25 mouse cellular contexts compared by ENCODE assay signal in genomic region chr6:21848808-21849207, GRCm38 (mm10). TPM values are rescaled to one million over a fixed set of nuclear protein-coding genes. Genes with fewer than 3 reads are reported as not detected.
DNase-seq lines count a peak whose midpoint lies in the region; ATAC-seq and TF ChIP-seq lines count a peak whose summit lies in the region.
"Had no signal": no experiment of that assay in that cellular context is flagged by ENCODE, and none has a peak within 500 bp of the region (broad histone marks: within the 10 kb centered on the region; RNA-seq: fewer than 3 reads in every experiment).

No protein-coding gene starts in this region.

- peaks cover 18% of the 10 kb centered on the region for H3K4me1 ChIP-seq in forebrain, embryonic 12.5 days
- H3K4me1 ChIP-seq in forebrain, embryonic 16.5 days (replicated peaks; ENCODE audit: control insufficient read depth, insufficient read depth, low read length) = peaks cover 11% of the 10 kb centered on the region
- peaks cover 8% of the 10 kb centered on the region for H3K4me1 ChIP-seq in liver, adult 2 months (ENCODE audit: control insufficient read depth, insufficient read depth, low read length)
- H3K4me1 ChIP-seq in midbrain, embryonic 11.5 days (ENCODE audit: control insufficient read depth, insufficient read depth, low read length) = peaks cover 6% of the 10 kb centered on the region
- peaks cover 9% of the 10 kb centered on the region; the same call in 1 of the 2 replicates for H3K4me1 ChIP-seq in midbrain, embryonic 14.5 days (ENCODE audit: control insufficient read depth, insufficient read depth, low read length)

- DNase-seq in liver, adult 2 months (ENCODE audit: extremely low read depth, low read depth, low spot score) = no peak
- no peak for DNase-seq in liver
- peak; percentile 73 for DNase-seq in midbrain, embryonic 11.5 days (ENCODE audit: low spot score, missing footprints)
- no peak for DNase-seq in midbrain, embryonic 14.5 days
- peak; percentile 50 for DNase-seq in testis, postnatal 14 days (ENCODE audit: low spot score)
- DNase-seq in testis, postnatal 10 days (ENCODE audit: low spot score) = no peak
- DNase-seq: adrenal gland, adult 8-10 months; adrenal gland, postnatal 14 days; adrenal gland, postnatal 36 days; B cell, adult 2 months; cerebellum, adult 11-12 months; cerebellum, adult 2 months; cerebellum, adult 9-10 months; cerebellum, postnatal 10 days; cerebellum, postnatal 25 days had no signal

- WGBS in forebrain, embryonic 12.5 days = 94% methylated on average over 4 of the region's 4 CpGs
- 87% methylated on average over 4 of the region's 4 CpGs for WGBS in forebrain, embryonic 16.5 days
- 72% methylated on average over 4 of the region's 4 CpGs for WGBS in liver, adult 2 months
- WGBS in midbrain, embryonic 11.5 days = 91% methylated on average over 4 of the region's 4 CpGs
- 93% methylated on average over 4 of the region's 4 CpGs for WGBS in midbrain, embryonic 14.5 days

- TF ChIP-seq POLR2A in liver, adult 2 months (IDR thresholded peaks at IDR 0.05; ENCODE audit: extremely low read depth, insufficient read depth, low read length) = no peak

- no peak overlapping the region for H3K4me2 ChIP-seq in forebrain, embryonic 12.5 days
- H3K4me2 ChIP-seq in forebrain, embryonic 16.5 days (ENCODE audit: low read length) = no peak overlapping the region
- H3K4me2 ChIP-seq in midbrain, embryonic 11.5 days = no peak overlapping the region
- H3K4me2 ChIP-seq in midbrain, embryonic 14.5 days (ENCODE audit: low read length) = no peak overlapping the region
- H3K4me2 ChIP-seq: embryonic facial prominence, embryonic 12.5 days had no signal

- H3K9ac ChIP-seq in forebrain, embryonic 12.5 days = peak overlapping the region; percentile 4; the same call in 1 of the 2 replicates
- no peak overlapping the region for H3K9ac ChIP-seq in forebrain, embryonic 16.5 days (replicated peaks; ENCODE audit: low read depth, low read length)
- H3K9ac ChIP-seq in liver, adult 2 months (ENCODE audit: low read depth, low read length) = no peak overlapping the region
- H3K9ac ChIP-seq in midbrain, embryonic 11.5 days (ENCODE audit: low read length) = no peak overlapping the region
- H3K9ac ChIP-seq in midbrain, embryonic 14.5 days (replicated peaks; ENCODE audit: low read length) = no peak overlapping the region
- H3K9ac ChIP-seq: embryonic facial prominence, embryonic 12.5 days had no signal

- H3K36me3 ChIP-seq in forebrain, embryonic 12.5 days (replicated peaks) = peaks cover 9% of the 10 kb centered on the region
- H3K36me3 ChIP-seq in forebrain, embryonic 16.5 days (ENCODE audit: control insufficient read depth, insufficient read depth) = 0 out of 2 replicates have a peak, but pooled peaks cover 2% of the 10 kb centered on the region
- peaks cover 22% of the 10 kb centered on the region for H3K36me3 ChIP-seq in liver, adult 2 months (ENCODE audit: control insufficient read depth, insufficient read depth, low read length)
- H3K36me3 ChIP-seq in midbrain, embryonic 11.5 days (ENCODE audit: control insufficient read depth, insufficient read depth, low read length) = no peaks in the 10 kb centered on the region
- no peaks in the 10 kb centered on the region for H3K36me3 ChIP-seq in midbrain, embryonic 14.5 days (ENCODE audit: control insufficient read depth, insufficient read depth, low read length)
- H3K36me3 ChIP-seq: embryonic facial prominence, embryonic 12.5 days had no signal

- H3K27ac ChIP-seq in forebrain, embryonic 12.5 days = no peak overlapping the region
- H3K27ac ChIP-seq in forebrain, embryonic 16.5 days (ENCODE audit: low read length) = no peak overlapping the region
- peak overlapping the region; percentile 31; the same call in 1 of the 2 replicates for H3K27ac ChIP-seq in liver, adult 2 months (replicated peaks; ENCODE audit: insufficient read depth, low read depth, low read length)
- no peak overlapping the region for H3K27ac ChIP-seq in midbrain, embryonic 11.5 days (ENCODE audit: low read depth, low read length)
- H3K27ac ChIP-seq in midbrain, embryonic 14.5 days (replicated peaks; ENCODE audit: low read depth, low read length) = no peak overlapping the region
- H3K27ac ChIP-seq: embryonic facial prominence, embryonic 10.5 days; embryonic facial prominence, embryonic 12.5 days had no signal

- H3K79me2 ChIP-seq in liver, adult 2 months (ENCODE audit: control insufficient read depth, insufficient read depth, low read length) = peaks cover 6% of the 10 kb centered on the region; the same call in 1 of the 2 replicates

- no peaks in the 10 kb centered on the region for H3K9me3 ChIP-seq in forebrain, embryonic 12.5 days
- H3K9me3 ChIP-seq in forebrain, embryonic 16.5 days (ENCODE audit: control insufficient read depth, low read length) = no peaks in the 10 kb centered on the region
- H3K9me3 ChIP-seq in midbrain, embryonic 11.5 days (ENCODE audit: control insufficient read depth, low read length) = no peaks in the 10 kb centered on the region
- no peaks in the 10 kb centered on the region for H3K9me3 ChIP-seq in midbrain, embryonic 14.5 days (ENCODE audit: control insufficient read depth, low read length)
- H3K9me3 ChIP-seq: embryonic facial prominence, embryonic 10.5 days; embryonic facial prominence, embryonic 12.5 days; G1E had no signal

- TF ChIP-seq CTCF in liver, adult 2 months (IDR thresholded peaks at IDR 0.05; ENCODE audit: low read depth, low read length) = no peak

- H3K27me3 ChIP-seq in forebrain, embryonic 12.5 days = no peaks in the 10 kb centered on the region
- no peaks in the 10 kb centered on the region for H3K27me3 ChIP-seq in forebrain, embryonic 16.5 days (replicated peaks; ENCODE audit: control insufficient read depth, insufficient read depth, low read length)
- no peaks in the 10 kb centered on the region for H3K27me3 ChIP-seq in liver, adult 2 months (ENCODE audit: control insufficient read depth, insufficient read depth, low read length)
- H3K27me3 ChIP-seq in midbrain, embryonic 11.5 days (ENCODE audit: control insufficient read depth, insufficient read depth, low read length) = no peaks in the 10 kb centered on the region
- H3K27me3 ChIP-seq in midbrain, embryonic 14.5 days (ENCODE audit: control insufficient read depth, insufficient read depth, low read length) = no peaks in the 10 kb centered on the region
- H3K27me3 ChIP-seq: CH12.LX; embryonic facial prominence, embryonic 12.5 days; Patski had no signal

- ATAC-seq in forebrain, embryonic 12.5 days (ENCODE audit: low FRiP score) = no peak
- no peak for ATAC-seq in forebrain, embryonic 16.5 days
- ATAC-seq in midbrain, embryonic 11.5 days (ENCODE audit: low FRiP score) = no peak
- ATAC-seq in midbrain, embryonic 14.5 days (ENCODE audit: low FRiP score, low TSS enrichment) = no peak
- ATAC-seq: activated CD4-positive, CD25-positive, alpha-beta regulatory T cell, adult 4 months; CD4-positive, CD25-positive, alpha-beta regulatory T cell, adult 4 months; forebrain, embryonic 14.5 days; Patski had no signal

- H3K4me3 ChIP-seq in forebrain, embryonic 12.5 days (replicated peaks) = no peak overlapping the region
- no peak overlapping the region for H3K4me3 ChIP-seq in forebrain, embryonic 16.5 days (replicated peaks; ENCODE audit: low read length)
- H3K4me3 ChIP-seq in liver, adult 2 months (ENCODE audit: insufficient read depth, low read depth, low read length) = no peak overlapping the region
- no peak overlapping the region for H3K4me3 ChIP-seq in midbrain, embryonic 11.5 days (ENCODE audit: low read depth, low read length)
- H3K4me3 ChIP-seq in midbrain, embryonic 14.5 days (replicated peaks; ENCODE audit: low read depth, low read length) = no peak overlapping the region
- H3K4me3 ChIP-seq: embryonic facial prominence, embryonic 10.5 days; embryonic facial prominence, embryonic 12.5 days had no signal

RNA-seq across cellular contexts. Expression of gene Tspan12, which starts 3.5 kb away (rescaled TPM):
- polyA plus RNA-seq in forebrain, embryonic 12.5 days (2016; fragmentation: Nextera tagmentation; extraction: Ambion mirVana) = 54.9 and 57.5 TPM in 2 replicates
- 51.7 and 63.0 TPM in 2 replicates for polyA plus RNA-seq in forebrain, embryonic 16.5 days (2015; fragmentation: Nextera tagmentation; extraction: Ambion mirVana)
- 145 and 165 TPM in 2 replicates for total RNA-seq in liver, adult 2 months (2014; rRNA removed)
- 37.1 and 44.2 TPM in 2 replicates for polyA plus RNA-seq in liver, adult 2 months (2012; rRNA removed)
- 53.2 and 64.8 TPM in 2 replicates for polyA plus RNA-seq in midbrain, embryonic 11.5 days (2014; fragmentation: Nextera tagmentation; extraction: Ambion mirVana)
- 63.6 and 69.5 TPM in 2 replicates for polyA plus RNA-seq in midbrain, embryonic 14.5 days (2014; fragmentation: Nextera tagmentation; extraction: Ambion mirVana)
- total RNA-seq: CH12.LX had no signal
- polyA plus RNA-seq: activated CD4-positive, CD25-positive, alpha-beta regulatory T cell, adult 4 months; CD4-positive, CD25-positive, alpha-beta regulatory T cell, adult 4 months had no signal

Comparison
In these comparisons a context has a peak if more than half of its experiments do, and no peak if none do; other contexts are left out.
1. DNase-seq: peak in midbrain, embryonic 11.5 days (single experiment) and testis, postnatal 14 days (single experiment); none in liver, adult 2 months (single experiment), liver (single experiment), midbrain, embryonic 14.5 days (single experiment) and testis, postnatal 10 days (single experiment).